Mouse (Mus musculus) hindbrain, embryonic 14.5 days (tissue): ENCODE results near the gene 1110059E24Rik. TPM values are rescaled to one million over a fixed set of nuclear protein-coding genes. Genes with fewer than 3 reads are reported as not detected.

Source experiments
- ATAC-seq: fragments of 200-750 bp; cut with Nextera tagmentation; 2 replicates; pipeline ENCODE4 v1.8.0; 2017; ENCODE audit warnings: moderate number of reproducible peaks, mild to moderate bottlenecking, moderate TSS enrichment, moderate library complexity; ENCODE audit not compliant: low FRiP score
- DNase-seq: peaks from one replicate; pipeline ENCODE4 v3.0.0-alpha.2; 2015; ENCODE audit warnings: low spot score
- H3K27ac ChIP-seq: fragments of 300-500 bp; sonication (generic); 2 replicates; pipeline ENCODE4 v1.5.1; 2014; ENCODE audit warnings: mild to moderate bottlenecking, moderate library complexity
- H3K27me3 ChIP-seq: fragments of 300-500 bp; sonication (generic); 2 replicates; pipeline ENCODE4 v1.6.1; 2014; ENCODE audit warnings: mild to moderate bottlenecking, low read length, mixed read lengths; ENCODE audit not compliant: control insufficient read depth, insufficient read depth
- H3K36me3 ChIP-seq: fragments of 300-500 bp; sonication (generic); replicated peaks from 2 replicates; pipeline ENCODE4 v1.6.1; 2014; ENCODE audit not compliant: control insufficient read depth, insufficient read depth
- H3K4me1 ChIP-seq: fragments of 300-500 bp; sonication (generic); replicated peaks from 2 replicates; pipeline ENCODE4 v1.6.1; 2014; ENCODE audit warnings: antibody characterized with exemption, low read length, mixed read lengths; ENCODE audit not compliant: control insufficient read depth, insufficient read depth
- H3K4me2 ChIP-seq: fragments of 300-500 bp; sonication (generic); replicated peaks from 2 replicates; pipeline ENCODE4 v1.6.1; 2014; ENCODE audit warnings: mild to moderate bottlenecking, moderate library complexity
- H3K4me3 ChIP-seq: fragments of 300-500 bp; sonication (generic); replicated peaks from 2 replicates; pipeline ENCODE4 v1.5.1; 2014; ENCODE audit warnings: mild to moderate bottlenecking, low read length
- H3K9ac ChIP-seq: fragments of 300-500 bp; sonication (generic); 2 replicates; pipeline ENCODE4 v1.6.1; 2014
- H3K9me3 ChIP-seq: fragments of 300-500 bp; sonication (generic); 2 replicates; pipeline ENCODE4 v1.6.1; 2016; ENCODE audit warnings: low read length; ENCODE audit not compliant: control insufficient read depth
- WGBS: fragments of 180-500 bp; shearing (Covaris S2); extraction: QIAGEN DNeasy Blood & Tissue Kit; methylation state at CpG from one replicate; pipeline ENCODE4 v1.1.7; 2014; 5-methylcytosine and 5-hydroxymethylcytosine counted together
- polyA plus RNA-seq: library from polyadenylated mRNA; unstranded; fragments of >200 nt; fragmentation: Nextera tagmentation; extraction: Ambion mirVana; gene quantifications from 2 replicates; pipeline ENCODE4 v1.2.1, GENCODE M21; 2014

1110059E24Rik gene
- polyA plus RNA-seq, 1 experiment from 2014 or later = 54.2 TPM

DNA sequence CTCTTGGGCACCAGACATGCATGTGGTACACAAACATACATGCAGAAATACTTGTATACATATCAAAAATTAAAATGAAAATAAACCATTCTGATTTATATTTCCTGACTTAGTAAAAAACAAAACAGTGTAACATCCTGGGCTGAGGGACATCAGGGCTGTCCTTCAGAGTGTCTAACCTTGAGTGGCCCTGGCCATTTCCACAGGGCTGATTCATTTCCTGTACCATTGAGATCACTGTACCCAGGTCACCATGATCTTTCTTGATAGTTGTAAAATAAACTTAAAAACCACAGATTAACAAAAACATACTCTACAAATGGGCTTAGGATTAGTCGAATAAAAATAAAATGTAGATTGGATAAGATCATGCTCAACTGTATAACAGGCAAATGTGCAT lies 66.2 kb downstream of the 1110059E24Rik start:
- Histone ChIP-seq H3K36me3 (0 out of 2 replicates have a peak, but pooled peaks cover 3% of the 10 kb centered on the region), H3K4me3 (no peak overlapping the region), H3K27me3 (no peaks in the 10 kb centered on the region), H3K4me2 (no peak overlapping the region), H3K4me1 (no peaks in the 10 kb centered on the region), H3K27ac (no peak overlapping the region), H3K9ac (no peak overlapping the region), H3K9me3 (no peaks in the 10 kb centered on the region)
- ATAC-seq (no peak), DNase-seq (no peak)
- WGBS = 100% methylated on average over 1 of the region's 1 CpGs

DNA sequence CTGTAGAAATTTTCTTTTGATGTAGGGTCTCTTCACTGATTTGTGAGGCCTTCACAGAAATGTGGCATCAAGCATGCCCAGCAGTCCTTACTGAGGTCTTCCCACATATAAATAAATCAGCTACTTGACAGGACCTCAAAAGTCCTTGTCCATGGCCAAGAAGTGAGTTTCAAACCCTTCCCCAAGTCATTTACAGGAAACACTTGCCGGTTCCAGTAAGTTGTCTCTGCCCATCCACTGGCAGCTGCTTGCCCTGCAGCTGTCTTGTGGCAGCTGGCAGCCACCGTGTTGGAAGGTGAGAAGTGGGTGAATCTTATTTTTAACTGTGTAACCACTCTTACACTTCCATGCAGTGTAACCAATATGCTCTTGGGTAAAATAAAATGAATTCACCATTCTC lies 66.9 kb downstream of the 1110059E24Rik start:
- Histone ChIP-seq H3K4me2 (no peak overlapping the region), H3K9me3 (no peaks in the 10 kb centered on the region), H3K27ac (no peak overlapping the region), H3K4me3 (no peak overlapping the region), H3K4me1 (no peaks in the 10 kb centered on the region), H3K36me3 (no peaks in the 10 kb centered on the region), H3K27me3 (no peaks in the 10 kb centered on the region), H3K9ac (no peak overlapping the region)
- ATAC-seq = no peak
- no peak for DNase-seq
- WGBS = 84% methylated on average over 2 of the region's 2 CpGs

- no peak overlapping the region for H3K4me3 ChIP-seq
- ATAC-seq = no peak
- no peak overlapping the region for H3K4me2 ChIP-seq
Measured at GRCm38 (mm10) chr19:21583986-21584385, 68.8 kb downstream of the 1110059E24Rik start.

GRCm38 (mm10) chr19:21583523-21583984 lies 69.2 kb downstream of the 1110059E24Rik start:
- no peaks in the 10 kb centered on the region for H3K4me1 ChIP-seq
- no peak overlapping the region for H3K27ac ChIP-seq
- no peaks in the 10 kb centered on the region for H3K36me3 ChIP-seq
- H3K4me3 ChIP-seq = no peak overlapping the region
- 94% methylated on average over 4 of the region's 4 CpGs for WGBS
- ATAC-seq = no peak
- H3K4me2 ChIP-seq = no peak overlapping the region
- H3K9ac ChIP-seq = no peak overlapping the region
- H3K9me3 ChIP-seq = no peaks in the 10 kb centered on the region
- H3K27me3 ChIP-seq = no peaks in the 10 kb centered on the region
- no peak for DNase-seq

More at GRCm38 (mm10) chr19:21583986-21584385, 68.8 kb downstream of the 1110059E24Rik start:
- Histone ChIP-seq H3K36me3 (no peaks in the 10 kb centered on the region), H3K9me3 (no peaks in the 10 kb centered on the region), H3K9ac (no peak overlapping the region), H3K4me1 (no peaks in the 10 kb centered on the region), H3K27ac (no peak overlapping the region), H3K27me3 (no peaks in the 10 kb centered on the region)
- WGBS = 84% methylated on average over 5 of the region's 5 CpGs
- DNase-seq = no peak

GRCm38 (mm10) chr19:21581404-21581803 lies 71.4 kb downstream of the 1110059E24Rik start:
- WGBS = 90% methylated on average over 6 of the region's 6 CpGs
- no peaks in the 10 kb centered on the region for H3K27me3 ChIP-seq
- no peaks in the 10 kb centered on the region for H3K9me3 ChIP-seq
- H3K4me1 ChIP-seq = no peaks in the 10 kb centered on the region
- H3K4me3 ChIP-seq = no peak overlapping the region
- H3K4me2 ChIP-seq = no peak overlapping the region
- no peak overlapping the region for H3K9ac ChIP-seq
- ATAC-seq = no peak
- H3K36me3 ChIP-seq = no peaks in the 10 kb centered on the region
- no peak for DNase-seq
- no peak overlapping the region for H3K27ac ChIP-seq

DNA sequence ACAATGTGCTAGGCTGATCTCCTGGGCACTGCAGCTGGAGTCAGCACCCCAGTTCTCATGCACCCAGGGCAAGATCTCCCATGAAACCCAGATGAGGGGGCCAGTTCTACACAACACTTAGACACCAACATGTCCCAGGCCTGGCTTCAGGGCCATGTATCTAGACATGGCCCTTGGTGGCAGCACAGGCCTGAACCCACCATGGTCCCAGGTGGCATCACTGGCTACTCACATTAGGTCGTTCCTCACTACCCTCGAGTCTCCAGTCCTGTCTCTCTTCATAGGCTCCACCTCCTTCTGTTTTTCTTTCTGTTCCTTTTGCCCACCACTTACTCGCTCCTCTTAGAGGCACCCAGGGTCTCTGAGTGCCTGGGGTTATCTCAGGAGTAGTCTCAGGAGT lies 72.9 kb downstream of the 1110059E24Rik start:
- ATAC-seq = no peak
- 87% methylated on average over 3 of the region's 3 CpGs for WGBS
- H3K4me2 ChIP-seq = no peak overlapping the region
- no peaks in the 10 kb centered on the region for H3K4me1 ChIP-seq
- no peak overlapping the region for H3K4me3 ChIP-seq
- no peaks in the 10 kb centered on the region for H3K9me3 ChIP-seq
- H3K36me3 ChIP-seq = no peaks in the 10 kb centered on the region
- H3K27me3 ChIP-seq = no peaks in the 10 kb centered on the region
- H3K27ac ChIP-seq = no peak overlapping the region
- H3K9ac ChIP-seq = no peak overlapping the region
- DNase-seq = no peak

- DNase-seq = no peak
- Histone ChIP-seq H3K9me3 (no peaks in the 10 kb centered on the region), H3K36me3 (no peaks in the 10 kb centered on the region), H3K4me2 (no peak overlapping the region), H3K4me3 (no peak overlapping the region), H3K4me1 (no peaks in the 10 kb centered on the region), H3K27me3 (no peaks in the 10 kb centered on the region), H3K27ac (no peak overlapping the region), H3K9ac (no peak overlapping the region)
- WGBS = 76% methylated on average over 3 of the region's 3 CpGs
- no peak for ATAC-seq
Measured at GRCm38 (mm10) chr19:21577443-21577842, 75.3 kb downstream of the 1110059E24Rik start.

DNA sequence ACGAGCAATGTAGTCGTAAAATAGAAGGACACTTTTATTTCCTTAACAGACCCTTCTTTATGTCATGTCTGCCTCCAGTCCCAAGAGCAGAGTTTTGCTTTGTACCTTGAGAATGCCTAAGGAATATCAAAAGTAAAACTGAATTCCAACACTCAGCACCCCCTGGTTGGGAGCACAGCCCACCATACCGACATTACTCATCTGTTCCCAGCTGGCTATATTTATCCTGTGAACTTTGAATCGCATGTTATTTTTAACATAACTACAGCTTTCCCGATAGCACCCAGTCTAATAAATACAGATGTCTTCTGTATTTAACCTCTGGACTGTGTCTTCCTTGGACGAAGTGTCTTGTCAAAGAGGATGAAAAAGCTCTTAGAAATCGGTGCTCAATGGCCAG lies 80.8 kb downstream of the 1110059E24Rik start:
- H3K9me3 ChIP-seq = no peaks in the 10 kb centered on the region
- no peaks in the 10 kb centered on the region for H3K27me3 ChIP-seq
- H3K36me3 ChIP-seq = no peaks in the 10 kb centered on the region
- H3K27ac ChIP-seq = no peak overlapping the region
- WGBS = 86% methylated on average over 7 of the region's 7 CpGs
- DNase-seq = no peak
- H3K4me3 ChIP-seq = no peak overlapping the region
- no peak for ATAC-seq
- H3K9ac ChIP-seq = no peak overlapping the region
- no peak overlapping the region for H3K4me2 ChIP-seq
- no peaks in the 10 kb centered on the region for H3K4me1 ChIP-seq

DNA sequence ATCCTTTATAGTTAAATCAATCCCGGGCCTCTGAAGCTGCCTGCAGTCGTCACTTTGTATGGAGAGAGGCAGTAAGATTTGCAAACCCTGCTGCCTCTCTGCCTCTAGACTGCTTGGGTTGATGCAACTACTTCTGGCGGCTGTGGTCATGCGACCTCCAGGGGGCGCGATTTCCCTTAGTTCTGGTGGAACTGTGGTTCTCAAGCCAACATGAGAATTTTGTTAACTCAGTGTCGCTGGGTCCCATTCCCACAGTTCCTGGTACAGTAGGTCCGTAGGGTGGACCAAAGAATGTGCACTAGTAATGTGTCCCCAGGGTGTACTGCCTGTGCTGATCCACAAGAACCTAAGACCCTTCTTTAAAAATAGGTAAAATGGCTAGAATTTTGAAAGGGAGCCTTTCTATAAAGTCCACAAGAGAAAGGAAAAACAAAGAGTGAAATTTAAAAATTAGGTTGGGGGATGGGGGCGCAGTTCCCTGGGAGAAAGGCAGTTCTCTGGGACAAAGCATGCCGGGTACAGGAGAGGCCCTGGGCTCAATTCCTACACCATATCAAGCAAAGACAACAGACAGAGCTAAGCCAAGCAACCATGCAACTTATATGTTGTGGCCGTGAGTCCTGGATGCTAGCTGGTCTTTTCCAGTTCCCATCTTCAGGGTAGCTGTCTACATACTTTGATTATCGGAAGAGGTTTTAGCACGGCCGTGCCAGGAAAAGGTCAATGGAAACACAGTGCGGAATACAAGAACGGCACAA lies 81.4 kb downstream of the 1110059E24Rik start:
- no peaks in the 10 kb centered on the region for H3K36me3 ChIP-seq
- no peak overlapping the region for H3K9ac ChIP-seq
- no peak overlapping the region for H3K4me3 ChIP-seq
- DNase-seq (peak; percentile 82), ATAC-seq (no peak; the same call in 1 of the 2 replicates)
- H3K27ac ChIP-seq = no peak overlapping the region
- no peak overlapping the region for H3K4me2 ChIP-seq
- WGBS = 47% methylated on average over 16 of the region's 16 CpGs
- H3K9me3 ChIP-seq = no peaks in the 10 kb centered on the region
- no peaks in the 10 kb centered on the region for H3K4me1 ChIP-seq
- no peaks in the 10 kb centered on the region for H3K27me3 ChIP-seq
